Mouse (Mus musculus) heart, adult 2 months (tissue): Measurements from ENCODE around the gene Aatk.

Experiments
- CTCF ChIP-seq: fragments of 200-600 bp; IDR thresholded peaks from 2 replicates; pipeline ENCODE4 v1.8.1; 2022; ENCODE audit warnings: antibody characterized with exemption, mild to moderate bottlenecking, moderate library complexity
- EP300 ChIP-seq: fragments of 200-500 bp; IDR thresholded peaks from 2 replicates; pipeline ENCODE4 v1.6.1; 2011; ENCODE audit warnings: low read depth, low read length, control low read depth; ENCODE audit not compliant: insufficient read depth
- POLR2A ChIP-seq: fragments of 200-500 bp; IDR thresholded peaks from 2 replicates; pipeline ENCODE4 v1.6.1; 2011; ENCODE audit warnings: mild to moderate bottlenecking, low read depth, low read length, control low read depth; ENCODE audit not compliant: insufficient read depth

DNA sequence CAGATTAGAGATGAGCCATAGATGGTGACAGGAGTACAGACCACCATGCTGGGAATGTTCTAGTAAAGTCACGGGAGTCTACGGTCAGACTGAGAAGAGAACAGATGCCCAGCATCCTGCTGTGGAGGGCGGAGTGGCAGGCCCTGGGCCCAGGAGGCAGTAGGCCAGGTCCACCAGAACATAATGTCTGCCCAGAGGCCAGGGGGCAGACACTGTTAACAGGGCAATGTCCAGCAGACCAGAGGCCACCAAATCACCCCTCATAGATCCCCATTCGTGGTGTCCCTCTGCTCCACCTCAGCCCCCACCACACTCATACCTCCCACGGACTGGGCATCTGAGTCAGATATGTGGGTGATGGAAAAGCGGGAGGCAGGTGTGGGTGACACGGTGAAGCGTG, 38.0 kb downstream of the Aatk start:
- no peak for TF ChIP-seq POLR2A
- no peak for TF ChIP-seq CTCF
- TF ChIP-seq EP300: no peak
